Mouse (Mus musculus) thymus, adult 2 months (tissue): Measurements from ENCODE around the gene Wdr41. TPM values are rescaled to one million over a fixed set of nuclear protein-coding genes. Genes with fewer than 3 reads are reported as not detected.
A peak's percentile ranks its signal among the peaks of the same experiment; 100 is the strongest.

Experiments used
- DNase-seq: peaks from one replicate; pipeline ENCODE4 v3.0.0; 2021
- H3K27ac ChIP-seq: fragments of 200-500 bp; 2 replicates; pipeline ENCODE4 v1.5.1; 2012; ENCODE audit warnings: low read length, control low read depth; ENCODE audit not compliant: control insufficient read depth, insufficient read depth
- H3K27me3 ChIP-seq: fragments of 200-500 bp; 2 replicates; pipeline ENCODE4 v1.6.1; 2012; ENCODE audit warnings: mild to moderate bottlenecking, low read length, moderate library complexity, mixed read lengths; ENCODE audit not compliant: control insufficient read depth, insufficient read depth
- H3K36me3 ChIP-seq: fragments of 200-500 bp; 2 replicates; pipeline ENCODE4 v1.6.1; 2012; ENCODE audit warnings: mild to moderate bottlenecking, low read length, moderate library complexity; ENCODE audit not compliant: control insufficient read depth, insufficient read depth
- H3K4me1 ChIP-seq: fragments of 200-500 bp; replicated peaks from 2 replicates; pipeline ENCODE4 v1.6.1; 2012; ENCODE audit warnings: low read length; ENCODE audit not compliant: control insufficient read depth, insufficient read depth
- H3K4me3 ChIP-seq: fragments of 200-500 bp; 2 replicates; pipeline ENCODE4 v1.5.1; 2012; ENCODE audit warnings: mild to moderate bottlenecking, low read length, control low read depth, moderate library complexity; ENCODE audit not compliant: control insufficient read depth, insufficient read depth
- CTCF ChIP-seq: fragments of 200-500 bp; IDR thresholded peaks from 2 replicates; pipeline ENCODE4 v1.5.1; 2012; ENCODE audit warnings: mild to moderate bottlenecking, control low read depth, low read length, moderate library complexity, borderline replicate concordance; ENCODE audit not compliant: control insufficient read depth, poor library complexity, insufficient read depth; ENCODE audit errors: extremely low read depth
- POLR2A ChIP-seq: fragments of 200-500 bp; IDR thresholded peaks from 2 replicates; pipeline ENCODE4 v1.6.1; 2012; ENCODE audit warnings: mild to moderate bottlenecking, low read length, control low read depth, moderate library complexity; ENCODE audit not compliant: control insufficient read depth, poor library complexity, insufficient read depth; ENCODE audit errors: extremely low read depth
- WGBS: fragments of 180-500 bp; shearing (Covaris S2); methylation state at CpG from one replicate; pipeline ENCODE4 v1.1.7; 2018; 5-methylcytosine and 5-hydroxymethylcytosine counted together
- polyA plus RNA-seq: library from polyadenylated mRNA; depleted of rRNA; stranded (reverse); fragments of >200 nt; gene quantifications from 2 replicates; pipeline ENCODE4 v1.2.3, GENCODE M21; 2012; rRNA removed

The Wdr41 gene
- 12.2 and 12.7 TPM in 2 replicates for polyA plus RNA-seq

DNA sequence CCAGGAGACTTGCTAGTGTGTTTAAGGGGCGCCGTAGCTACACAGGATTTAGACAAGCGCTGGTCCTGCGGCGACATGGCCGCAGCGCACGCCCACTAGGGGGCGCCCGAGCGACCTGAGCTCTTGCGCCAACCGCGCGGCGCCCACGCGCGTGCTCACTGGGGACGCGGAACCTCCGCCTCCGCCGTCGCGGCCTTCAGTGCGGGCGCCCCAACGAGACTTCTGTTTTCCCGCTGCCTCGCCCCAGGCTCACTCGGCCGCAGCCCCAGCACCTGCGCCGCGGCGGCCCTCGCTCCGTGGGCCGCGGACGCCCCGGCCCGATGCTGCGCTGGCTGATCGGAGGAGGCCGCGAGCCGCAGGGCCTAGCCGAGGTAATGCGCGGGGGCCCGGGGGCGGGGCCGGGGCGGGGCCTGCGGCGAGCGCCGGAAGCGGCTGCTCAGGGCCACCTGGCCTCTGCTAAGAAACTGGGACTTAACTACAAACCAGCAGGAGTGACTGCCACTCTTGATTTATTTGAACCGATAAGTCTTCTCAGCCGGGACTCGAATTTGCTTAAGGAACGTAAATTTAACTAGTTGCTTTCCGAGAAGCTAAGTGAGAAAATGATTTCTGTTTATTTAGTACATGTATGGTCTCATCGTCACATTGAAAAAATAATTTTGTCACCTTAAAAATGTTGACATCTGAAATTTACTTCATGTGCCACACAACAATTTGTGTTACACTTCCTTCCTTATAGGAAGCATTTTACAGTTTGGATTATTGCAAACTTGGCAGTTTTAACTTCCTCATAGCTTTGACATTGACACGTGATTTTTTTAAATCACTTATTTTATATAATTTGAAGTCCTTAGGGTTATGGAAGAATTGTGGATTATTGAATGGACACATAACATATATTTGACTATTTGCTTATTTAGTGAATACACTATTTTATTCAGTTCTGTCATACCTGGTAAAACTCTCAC lies at the start of gene Wdr41:
TSS of gene Wdr41 (plus strand) at position 126 of the 968 bp plus-strand sequence.
- Histone ChIP-seq H3K27ac (peak within 1 kb of the TSS; percentile 81), H3K36me3 (no peaks in the 10 kb centered on the region), H3K4me3 (peak within 1 kb of the TSS; percentile 65), H3K4me1 (peaks cover 8% of the 10 kb centered on the region), H3K27me3 (no peaks in the 10 kb centered on the region)
- TF ChIP-seq POLR2A (peak; percentile 43; the same call in 1 of the 2 replicates), CTCF (peak; percentile 99)
- peak; percentile 87 for DNase-seq
- WGBS: under 1% methylated on average over 68 of the region's 68 CpGs

- H3K4me1 ChIP-seq: no peaks in the 10 kb centered on the region
- no peak overlapping the region for H3K27ac ChIP-seq
- TF ChIP-seq POLR2A: no peak
- no peak for TF ChIP-seq CTCF
- no peak for DNase-seq
- H3K27me3 ChIP-seq: no peaks in the 10 kb centered on the region
- H3K36me3 ChIP-seq: no peaks in the 10 kb centered on the region
- WGBS: 33% methylated on average over 3 of the region's 3 CpGs
- no peak overlapping the region for H3K4me3 ChIP-seq
These were observed 48.1 kb upstream of the Wdr41 start for GRCm38 (mm10) chr13:94928086-94928485.

DNA sequence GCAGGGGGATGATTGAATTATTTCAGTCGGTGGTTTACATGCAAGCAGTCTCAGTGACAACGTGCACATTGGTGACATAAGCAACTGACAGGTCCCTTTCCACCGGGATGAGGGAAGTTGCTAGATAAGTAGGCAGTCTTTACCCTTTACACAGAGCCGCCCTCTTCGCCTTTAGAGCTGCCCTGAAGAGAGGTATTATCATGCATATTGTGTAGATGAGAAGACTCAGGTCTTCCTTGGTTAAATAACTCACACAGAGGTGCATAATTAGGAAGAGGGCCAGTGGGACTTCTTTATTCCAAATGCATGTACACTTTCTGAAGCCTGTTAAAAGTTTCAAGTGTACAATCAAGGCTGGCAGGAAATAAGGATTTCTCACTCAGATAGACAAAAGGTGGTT lies 37.7 kb upstream of the Wdr41 start:
- Histone ChIP-seq H3K4me3 (no peak overlapping the region), H3K4me1 (no peaks in the 10 kb centered on the region), H3K27me3 (no peaks in the 10 kb centered on the region), H3K27ac (no peak overlapping the region), H3K36me3 (no peaks in the 10 kb centered on the region)
- DNase-seq: no peak
- 77% methylated on average over 5 of the region's 5 CpGs for WGBS
- no peak for TF ChIP-seq CTCF
- TF ChIP-seq POLR2A: no peak

DNA sequence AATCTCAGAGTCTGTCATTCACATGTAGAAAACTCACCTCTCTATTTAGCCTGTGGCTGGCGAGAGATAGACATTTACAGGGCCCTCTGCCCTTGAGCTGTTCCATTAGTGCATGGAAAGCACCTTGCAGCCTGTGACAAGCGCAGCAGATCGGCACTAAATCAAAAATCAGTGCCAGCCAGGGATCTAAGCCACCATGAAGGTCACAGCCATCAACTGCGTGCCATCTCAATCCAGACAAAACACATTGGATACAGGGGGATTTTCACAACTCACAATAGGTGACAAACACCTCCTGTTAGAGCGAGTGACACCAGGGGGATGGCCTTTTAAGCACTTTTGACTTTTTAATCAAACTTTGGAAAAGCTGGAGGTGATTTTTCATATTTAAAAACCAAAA lies 36.0 kb upstream of the Wdr41 start:
- Histone ChIP-seq H3K27me3 (no peaks in the 10 kb centered on the region), H3K4me3 (no peak overlapping the region), H3K36me3 (no peaks in the 10 kb centered on the region), H3K4me1 (no peaks in the 10 kb centered on the region), H3K27ac (no peak overlapping the region)
- TF ChIP-seq CTCF: no peak
- no peak for TF ChIP-seq POLR2A
- no peak for DNase-seq
- 86% methylated on average over 5 of the region's 5 CpGs for WGBS

DNA sequence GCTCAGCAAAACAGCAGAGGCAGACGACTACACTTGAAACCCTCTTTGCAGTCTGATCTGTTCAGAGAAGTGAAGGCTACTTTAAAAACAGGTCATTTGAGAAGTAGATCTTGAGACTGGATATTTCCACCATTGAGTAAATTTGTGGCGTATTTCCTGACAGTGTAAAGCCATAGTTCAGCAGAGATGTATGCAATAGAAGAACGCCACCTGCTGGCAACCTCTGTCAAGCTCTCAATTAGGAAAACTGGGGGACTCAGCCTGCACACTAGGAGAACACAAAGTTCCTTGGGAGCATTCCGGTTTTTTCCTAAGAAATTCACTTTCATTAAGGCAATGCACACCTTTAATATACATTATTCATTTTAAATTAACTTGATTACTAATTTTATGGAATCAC lies 34.9 kb upstream of the Wdr41 start:
- DNase-seq: peak; percentile 41
- Histone ChIP-seq H3K4me1 (no peaks in the 10 kb centered on the region), H3K27me3 (no peaks in the 10 kb centered on the region), H3K4me3 (no peak overlapping the region), H3K27ac (no peak overlapping the region), H3K36me3 (no peaks in the 10 kb centered on the region)
- 23% methylated on average over 4 of the region's 4 CpGs for WGBS
- TF ChIP-seq CTCF (no peak), POLR2A (no peak)

DNA sequence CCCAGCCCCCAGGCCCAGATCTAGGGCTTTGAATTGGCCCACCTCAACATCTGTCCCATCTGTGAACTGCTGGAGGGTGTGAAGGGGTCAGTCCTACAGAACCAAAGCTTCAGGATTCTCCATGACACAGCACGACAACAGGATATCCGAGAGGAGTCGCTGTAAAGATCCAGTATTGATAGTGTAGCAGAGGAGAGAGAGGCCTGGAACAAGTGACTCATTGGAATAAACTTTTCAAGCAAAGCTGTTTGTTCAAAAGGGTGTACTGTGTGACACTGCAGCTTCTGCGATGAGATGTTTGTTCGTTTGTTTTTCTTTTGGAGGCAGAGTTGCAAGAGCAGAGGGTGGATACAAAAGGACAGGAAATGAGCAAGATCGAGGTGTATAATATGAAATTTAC lies 20.2 kb upstream of the Wdr41 start:
- Histone ChIP-seq H3K4me3 (no peak overlapping the region), H3K27ac (no peak overlapping the region), H3K36me3 (no peaks in the 10 kb centered on the region), H3K4me1 (no peaks in the 10 kb centered on the region), H3K27me3 (no peaks in the 10 kb centered on the region)
- no peak for TF ChIP-seq POLR2A
- TF ChIP-seq CTCF: no peak
- no peak for DNase-seq
- 70% methylated on average over 6 of the region's 6 CpGs for WGBS

- TF ChIP-seq CTCF: no peak
- no peak for TF ChIP-seq POLR2A
- no peak overlapping the region for H3K27ac ChIP-seq
- H3K4me1 ChIP-seq: no peaks in the 10 kb centered on the region
- DNase-seq: no peak
- no peaks in the 10 kb centered on the region for H3K36me3 ChIP-seq
- H3K4me3 ChIP-seq: no peak overlapping the region
- 57% methylated on average over 1 of the region's 1 CpGs for WGBS
- H3K27me3 ChIP-seq: no peaks in the 10 kb centered on the region
These were observed 18.2 kb upstream of the Wdr41 start for GRCm38 (mm10) chr13:94957965-94958364.
